Mouse (Mus musculus): ENCODE measurements around the gene Tgfbr3. TPM values are rescaled to one million over a fixed set of nuclear protein-coding genes. Genes with fewer than 3 reads are reported as not detected.

The Tgfbr3 gene
- polyA plus RNA-seq, 1 experiment from 2014 or later: 12.4 TPM

- H3K4me2 ChIP-seq (ENCODE audit: low read depth, severe bottlenecking): no peak overlapping the region
- H3K27ac ChIP-seq (replicated peaks; ENCODE audit: low read depth, low read length): no peak overlapping the region
- H3K4me3 ChIP-seq (ENCODE audit: low read depth, low read length): no peak overlapping the region
- no peaks in the 10 kb centered on the region for H3K27me3 ChIP-seq (ENCODE audit: control insufficient read depth, insufficient read depth, low read length)
- no peaks in the 10 kb centered on the region for H3K4me1 ChIP-seq (ENCODE audit: control insufficient read depth, insufficient read depth, low read length)
- no peak for ATAC-seq (ENCODE audit: insufficient number of reproducible peaks, low FRiP score, low TSS enrichment, low read depth)
- H3K9ac ChIP-seq (ENCODE audit: low read length): no peak overlapping the region
- 36% methylated on average over 4 of the region's 4 CpGs for WGBS
- no peaks in the 10 kb centered on the region for H3K36me3 ChIP-seq (ENCODE audit: control insufficient read depth, insufficient read depth, low read length)
- H3K9me3 ChIP-seq (ENCODE audit: control insufficient read depth, low read length): no peaks in the 10 kb centered on the region
- DNase-seq (ENCODE audit: low spot score): no peak
Measured at GRCm38 (mm10) chr5:107176796-107177195, 112.6 kb downstream of the Tgfbr3 start.

- DNase-seq (ENCODE audit: low spot score): no peak
- 85% methylated on average over 4 of the region's 4 CpGs for WGBS
Measured at GRCm38 (mm10) chr5:107176196-107176595, 113.2 kb downstream of the Tgfbr3 start.

GRCm38 (mm10) chr5:107174188-107174587, 115.2 kb downstream of the Tgfbr3 start:
- Histone ChIP-seq H3K9ac (ENCODE audit: low read length) (no peak overlapping the region), H3K9me3 (ENCODE audit: control insufficient read depth, low read length) (no peaks in the 10 kb centered on the region), H3K27me3 (ENCODE audit: control insufficient read depth, insufficient read depth, low read length) (no peaks in the 10 kb centered on the region), H3K4me3 (ENCODE audit: low read depth, low read length) (no peak overlapping the region), H3K4me2 (ENCODE audit: low read depth, severe bottlenecking) (no peak overlapping the region), H3K36me3 (ENCODE audit: control insufficient read depth, insufficient read depth, low read length) (no peaks in the 10 kb centered on the region), H3K27ac (replicated peaks; ENCODE audit: low read depth, low read length) (no peak overlapping the region), H3K4me1 (ENCODE audit: control insufficient read depth, insufficient read depth, low read length) (no peaks in the 10 kb centered on the region)
- no peak for ATAC-seq (ENCODE audit: insufficient number of reproducible peaks, low FRiP score, low TSS enrichment, low read depth)
- DNase-seq (ENCODE audit: low spot score): no peak

More at GRCm38 (mm10) chr5:107176196-107176595, 113.2 kb downstream of the Tgfbr3 start:
- Histone ChIP-seq H3K27ac (replicated peaks; ENCODE audit: low read depth, low read length) (no peak overlapping the region), H3K4me1 (ENCODE audit: control insufficient read depth, insufficient read depth, low read length) (no peaks in the 10 kb centered on the region), H3K27me3 (ENCODE audit: control insufficient read depth, insufficient read depth, low read length) (no peaks in the 10 kb centered on the region), H3K9me3 (ENCODE audit: control insufficient read depth, low read length) (no peaks in the 10 kb centered on the region), H3K36me3 (ENCODE audit: control insufficient read depth, insufficient read depth, low read length) (no peaks in the 10 kb centered on the region), H3K4me3 (ENCODE audit: low read depth, low read length) (no peak overlapping the region), H3K4me2 (ENCODE audit: low read depth, severe bottlenecking) (no peak overlapping the region), H3K9ac (ENCODE audit: low read length) (no peak overlapping the region)
- ATAC-seq (ENCODE audit: insufficient number of reproducible peaks, low FRiP score, low TSS enrichment, low read depth): no peak

GRCm38 (mm10) chr5:107173483-107173882, 115.9 kb downstream of the Tgfbr3 start:
- H3K27me3 ChIP-seq (ENCODE audit: control insufficient read depth, insufficient read depth, low read length): no peaks in the 10 kb centered on the region
- DNase-seq (ENCODE audit: low spot score) (no peak), ATAC-seq (ENCODE audit: insufficient number of reproducible peaks, low FRiP score, low TSS enrichment, low read depth) (no peak)
- H3K9ac ChIP-seq (ENCODE audit: low read length): no peak overlapping the region
- WGBS: 87% methylated on average over 2 of the region's 2 CpGs
- no peak overlapping the region for H3K4me2 ChIP-seq (ENCODE audit: low read depth, severe bottlenecking)
- no peak overlapping the region for H3K4me3 ChIP-seq (ENCODE audit: low read depth, low read length)
- H3K27ac ChIP-seq (replicated peaks; ENCODE audit: low read depth, low read length): no peak overlapping the region
- H3K9me3 ChIP-seq (ENCODE audit: control insufficient read depth, low read length): no peaks in the 10 kb centered on the region
- H3K36me3 ChIP-seq (ENCODE audit: control insufficient read depth, insufficient read depth, low read length): no peaks in the 10 kb centered on the region
- H3K4me1 ChIP-seq (ENCODE audit: control insufficient read depth, insufficient read depth, low read length): no peaks in the 10 kb centered on the region

GRCm38 (mm10) chr5:107171861-107172260, 117.6 kb downstream of the Tgfbr3 start:
- H3K4me3 ChIP-seq (ENCODE audit: low read depth, low read length): no peak overlapping the region
- no peaks in the 10 kb centered on the region for H3K9me3 ChIP-seq (ENCODE audit: control insufficient read depth, low read length)
- H3K4me2 ChIP-seq (ENCODE audit: low read depth, severe bottlenecking): no peak overlapping the region
- H3K36me3 ChIP-seq (ENCODE audit: control insufficient read depth, insufficient read depth, low read length): no peaks in the 10 kb centered on the region
- H3K4me1 ChIP-seq (ENCODE audit: control insufficient read depth, insufficient read depth, low read length): peaks cover 10% of the 10 kb centered on the region
- no peak overlapping the region for H3K27ac ChIP-seq (replicated peaks; ENCODE audit: low read depth, low read length)
- ATAC-seq (ENCODE audit: insufficient number of reproducible peaks, low FRiP score, low TSS enrichment, low read depth) (no peak), DNase-seq (ENCODE audit: low spot score) (no peak)
- no peaks in the 10 kb centered on the region for H3K27me3 ChIP-seq (ENCODE audit: control insufficient read depth, insufficient read depth, low read length)
- WGBS: 72% methylated on average over 7 of the region's 7 CpGs
- no peak overlapping the region for H3K9ac ChIP-seq (ENCODE audit: low read length)

GRCm38 (mm10) chr5:107169796-107170195, 119.6 kb downstream of the Tgfbr3 start:
- no peak overlapping the region for H3K4me2 ChIP-seq (ENCODE audit: low read depth, severe bottlenecking)
- H3K27ac ChIP-seq (replicated peaks; ENCODE audit: low read depth, low read length): no peak overlapping the region
- no peaks in the 10 kb centered on the region for H3K27me3 ChIP-seq (ENCODE audit: control insufficient read depth, insufficient read depth, low read length)
- H3K4me3 ChIP-seq (ENCODE audit: low read depth, low read length): no peak overlapping the region
- peaks cover 13% of the 10 kb centered on the region for H3K4me1 ChIP-seq (ENCODE audit: control insufficient read depth, insufficient read depth, low read length)
- H3K9ac ChIP-seq (ENCODE audit: low read length): no peak overlapping the region
- no peaks in the 10 kb centered on the region for H3K9me3 ChIP-seq (ENCODE audit: control insufficient read depth, low read length)
- no peak for DNase-seq (ENCODE audit: low spot score)
- no peaks in the 10 kb centered on the region for H3K36me3 ChIP-seq (ENCODE audit: control insufficient read depth, insufficient read depth, low read length)
- 85% methylated on average over 5 of the region's 5 CpGs for WGBS
- no peak for ATAC-seq (ENCODE audit: insufficient number of reproducible peaks, low FRiP score, low TSS enrichment, low read depth)

GRCm38 (mm10) chr5:107167872-107168300, 121.5 kb downstream of the Tgfbr3 start:
- Histone ChIP-seq H3K4me1 (ENCODE audit: control insufficient read depth, insufficient read depth, low read length) (peaks cover 13% of the 10 kb centered on the region), H3K4me2 (ENCODE audit: low read depth, severe bottlenecking) (0 out of 2 replicates have a peak overlapping the region, but pooled peaks have one; percentile 20), H3K9ac (ENCODE audit: low read length) (no peak overlapping the region), H3K4me3 (ENCODE audit: low read depth, low read length) (no peak overlapping the region), H3K27me3 (ENCODE audit: control insufficient read depth, insufficient read depth, low read length) (no peaks in the 10 kb centered on the region), H3K36me3 (ENCODE audit: control insufficient read depth, insufficient read depth, low read length) (no peaks in the 10 kb centered on the region), H3K9me3 (ENCODE audit: control insufficient read depth, low read length) (no peaks in the 10 kb centered on the region), H3K27ac (replicated peaks; ENCODE audit: low read depth, low read length) (peak overlapping the region; percentile 68)
- ATAC-seq (ENCODE audit: insufficient number of reproducible peaks, low FRiP score, low TSS enrichment, low read depth) (peak; percentile 87), DNase-seq (ENCODE audit: low spot score) (peak; percentile 79)
- WGBS: 19% methylated on average over 8 of the region's 8 CpGs

- no peaks in the 10 kb centered on the region for H3K27me3 ChIP-seq (ENCODE audit: control insufficient read depth, insufficient read depth, low read length)
- DNase-seq (ENCODE audit: low spot score) (no peak), ATAC-seq (ENCODE audit: insufficient number of reproducible peaks, low FRiP score, low TSS enrichment, low read depth) (no peak)
Measured at GRCm38 (mm10) chr5:107167373-107167772, 122.1 kb downstream of the Tgfbr3 start.

More at GRCm38 (mm10) chr5:107167373-107167772, 122.1 kb downstream of the Tgfbr3 start:
- Histone ChIP-seq H3K36me3 (ENCODE audit: control insufficient read depth, insufficient read depth, low read length) (no peaks in the 10 kb centered on the region), H3K4me2 (ENCODE audit: low read depth, severe bottlenecking) (peak overlapping the region; percentile 20; the same call in 1 of the 2 replicates), H3K4me1 (ENCODE audit: control insufficient read depth, insufficient read depth, low read length) (peaks cover 13% of the 10 kb centered on the region), H3K9me3 (ENCODE audit: control insufficient read depth, low read length) (no peaks in the 10 kb centered on the region), H3K9ac (ENCODE audit: low read length) (no peak overlapping the region), H3K4me3 (ENCODE audit: low read depth, low read length) (no peak overlapping the region), H3K27ac (replicated peaks; ENCODE audit: low read depth, low read length) (peak overlapping the region; percentile 68)
- WGBS: 50% methylated on average over 12 of the region's 12 CpGs
